Mouse (Mus musculus) bone marrow macrophage, adult 2 months (primary cell): Measurements from ENCODE around the gene Zmynd12.

ENCODE experiments used
- CTCF ChIP-seq: IDR thresholded peaks from 2 replicates; pipeline ENCODE4 v1.5.1; 2012; ENCODE audit warnings: low read depth, mild to moderate bottlenecking, low read length, moderate library complexity
- POLR2A ChIP-seq: IDR thresholded peaks from 2 replicates; pipeline ENCODE4 v1.6.1; 2012; ENCODE audit warnings: mild to moderate bottlenecking, low read depth, low read length, borderline replicate concordance

GRCm38 (mm10) chr4:119427680-119428079, 5.1 kb downstream of the Zmynd12 start:
- TF ChIP-seq CTCF (no peak), POLR2A (no peak)
